Mouse (Mus musculus) layer of hippocampus, adult 9-10 months (tissue): ENCODE data around the gene Slc22a2.
"Not testable (repeated sequence)": the region's sequence is repeated elsewhere in the genome, so short reads cannot be mapped to it uniquely, and the experiment has no call there.

ENCODE experiments used
- DNase-seq: peaks from one replicate; pipeline ENCODE4 v3.0.0; 2022; ENCODE audit warnings: low spot score

Gene Slc22a2

GRCm38 (mm10) chr17:12630976-12631730 is 47.2 kb downstream of the Slc22a2 start:
- DNase-seq, result no peak

- DNase-seq, result no peak
Observed at GRCm38 (mm10) chr17:12631771-12632600, 48.1 kb downstream of the Slc22a2 start.

DNA sequence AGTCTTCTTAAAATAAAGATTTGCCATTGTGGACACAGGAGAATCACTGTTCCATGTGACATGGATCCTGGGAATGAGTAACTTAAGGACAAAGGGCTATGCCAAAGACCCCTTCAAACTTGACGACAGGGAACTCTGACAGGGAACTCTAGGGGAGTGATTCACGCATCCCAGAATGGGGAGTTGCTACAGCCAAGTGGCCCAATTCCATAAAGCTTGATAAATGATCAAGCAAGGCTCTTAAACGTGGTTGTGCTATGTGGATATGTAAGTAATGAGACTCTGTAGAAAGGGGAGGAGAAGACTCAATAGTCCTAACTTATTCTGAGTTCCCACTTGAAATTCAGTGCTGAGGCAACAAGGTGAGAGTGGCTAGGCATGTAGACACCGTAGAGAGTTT is 50.9 kb downstream of the Slc22a2 start:
- DNase-seq, result no peak

DNA sequence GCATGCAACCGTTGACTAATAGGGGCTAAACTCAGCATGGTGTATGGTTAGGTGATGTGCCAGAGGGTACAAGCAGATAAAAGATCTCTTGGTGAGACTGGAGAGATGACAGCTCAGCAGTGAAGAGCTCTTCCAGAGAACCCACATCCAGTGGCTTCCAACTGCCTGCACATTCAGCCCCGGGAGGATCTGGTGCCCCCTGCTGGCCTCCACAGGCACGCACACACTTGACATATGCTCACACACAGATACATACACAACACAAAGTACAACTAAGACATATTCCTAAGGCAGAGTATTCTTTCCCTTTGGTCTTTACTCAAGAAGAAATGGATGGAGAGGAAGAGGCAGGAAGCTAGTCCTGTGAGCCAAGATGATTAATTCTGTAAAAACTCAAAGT is 55.7 kb downstream of the Slc22a2 start:
- no peak for DNase-seq

- DNase-seq, result no peak
Observed at GRCm38 (mm10) chr17:12641087-12641486, 57.2 kb downstream of the Slc22a2 start.

- DNase-seq, result no peak
Observed at GRCm38 (mm10) chr17:12645461-12645860, 61.5 kb downstream of the Slc22a2 start.

DNA sequence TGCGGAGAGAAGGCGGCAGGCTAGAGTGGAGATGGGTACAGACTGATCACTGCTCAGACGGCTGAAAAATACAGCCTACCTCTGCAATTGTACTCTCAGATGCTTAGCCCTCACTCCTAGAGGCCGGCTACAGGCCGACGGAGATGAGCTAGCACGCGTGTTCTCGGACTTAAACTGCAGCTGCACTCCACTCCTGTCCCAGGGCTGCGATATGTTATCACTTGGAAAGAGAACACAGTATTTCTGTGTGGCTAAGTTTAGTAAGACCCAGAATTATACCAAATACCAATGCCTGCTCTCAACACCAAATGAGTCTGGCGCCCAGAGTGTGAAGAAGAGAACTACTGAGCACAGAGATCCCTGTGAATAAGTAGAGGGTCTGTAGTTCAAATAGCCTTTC is 68.7 kb downstream of the Slc22a2 start:
- no peak for DNase-seq

GRCm38 (mm10) chr17:12654061-12654460 is 70.1 kb downstream of the Slc22a2 start:
- no peak for DNase-seq

DNA sequence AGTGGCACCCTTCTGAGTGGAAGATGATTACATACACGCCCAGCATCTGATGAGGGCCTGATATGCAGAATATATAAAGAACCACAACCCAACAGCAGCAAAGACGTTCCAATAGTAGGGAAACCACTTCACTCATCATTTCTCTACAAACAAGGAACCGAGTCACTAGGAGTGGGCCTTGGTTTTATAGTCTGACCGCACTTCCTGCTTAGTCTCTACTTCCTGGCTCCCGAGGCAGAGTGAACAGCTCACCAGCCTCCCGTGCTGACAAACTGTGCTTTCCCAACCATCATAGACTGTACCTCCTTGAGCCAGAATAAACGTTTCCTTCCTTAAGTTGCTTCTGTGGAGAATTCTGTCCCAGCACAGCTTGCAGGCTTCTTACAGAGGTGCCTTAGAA is 71.9 kb downstream of the Slc22a2 start:
- no peak for DNase-seq

- no peak for DNase-seq
Observed at GRCm38 (mm10) chr17:12658784-12659183, 74.9 kb downstream of the Slc22a2 start.

- no peak for DNase-seq
Observed at GRCm38 (mm10) chr17:12659233-12659632, 75.3 kb downstream of the Slc22a2 start.

DNA sequence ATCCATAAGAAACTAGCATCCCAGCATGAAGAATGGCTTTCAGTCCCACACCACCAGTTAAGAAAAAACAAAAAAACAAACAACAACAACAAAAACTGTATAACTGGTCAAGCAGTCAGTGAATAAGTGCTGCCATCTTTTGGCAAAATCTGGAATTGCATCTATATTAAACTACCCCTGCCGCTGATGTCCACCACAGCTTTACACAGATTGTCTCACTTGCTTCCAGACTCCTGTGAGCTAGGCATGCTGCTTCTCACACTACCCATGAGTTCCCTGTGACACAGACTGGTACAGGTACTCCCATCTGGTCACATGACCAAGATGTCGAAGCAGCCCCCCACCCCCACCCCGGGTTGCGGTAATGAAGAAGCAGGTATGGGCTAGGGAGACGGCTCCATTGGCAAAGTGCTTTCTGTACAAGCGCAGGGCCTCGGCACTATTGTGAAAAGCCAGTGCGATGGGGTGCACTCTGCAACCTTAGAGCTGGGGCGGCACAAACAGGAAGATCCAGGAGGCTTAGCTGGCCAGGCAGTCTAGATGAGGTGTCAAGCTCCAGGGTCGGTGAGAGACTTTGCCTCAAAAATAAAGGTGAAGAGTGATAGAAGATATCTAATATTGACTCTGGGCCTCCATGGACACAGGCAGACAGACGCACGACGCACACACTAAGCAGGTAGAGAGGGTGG is 76.8 kb downstream of the Slc22a2 start:
- peak; percentile 37 for DNase-seq

GRCm38 (mm10) chr17:12664156-12664555 is 80.2 kb downstream of the Slc22a2 start:
- no peak for DNase-seq

- no peak for DNase-seq
Observed at GRCm38 (mm10) chr17:12668478-12669362, 84.8 kb downstream of the Slc22a2 start.

- no peak for DNase-seq
Observed at GRCm38 (mm10) chr17:12669363-12669679, 85.4 kb downstream of the Slc22a2 start.

- DNase-seq, result no peak
Observed at GRCm38 (mm10) chr17:12671029-12671605, 87.2 kb downstream of the Slc22a2 start.

DNA sequence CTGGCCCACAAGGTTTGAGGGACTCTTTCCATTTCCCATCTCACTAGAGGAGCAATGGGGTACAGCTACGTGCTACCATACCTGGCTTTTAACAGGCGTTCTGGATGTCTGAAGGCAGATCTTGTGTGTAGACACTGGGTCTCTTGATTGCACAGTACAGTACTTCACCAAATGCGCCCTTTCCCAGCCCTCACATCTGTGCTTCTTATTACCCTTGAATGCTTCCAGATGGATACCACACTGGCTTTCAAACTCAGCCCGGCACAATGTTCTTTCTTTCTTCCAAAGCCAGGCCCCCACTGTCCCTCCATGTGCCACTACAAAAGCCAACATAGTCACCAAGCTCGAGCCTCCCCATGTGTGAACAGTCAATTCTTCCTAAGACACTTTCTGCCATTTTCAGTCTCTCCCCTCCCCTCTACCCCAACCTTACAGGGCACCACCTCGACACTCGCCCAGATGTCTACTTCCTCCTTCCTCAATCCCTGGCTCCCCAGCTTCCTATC is 88.4 kb downstream of the Slc22a2 start:
- no peak for DNase-seq

DNA sequence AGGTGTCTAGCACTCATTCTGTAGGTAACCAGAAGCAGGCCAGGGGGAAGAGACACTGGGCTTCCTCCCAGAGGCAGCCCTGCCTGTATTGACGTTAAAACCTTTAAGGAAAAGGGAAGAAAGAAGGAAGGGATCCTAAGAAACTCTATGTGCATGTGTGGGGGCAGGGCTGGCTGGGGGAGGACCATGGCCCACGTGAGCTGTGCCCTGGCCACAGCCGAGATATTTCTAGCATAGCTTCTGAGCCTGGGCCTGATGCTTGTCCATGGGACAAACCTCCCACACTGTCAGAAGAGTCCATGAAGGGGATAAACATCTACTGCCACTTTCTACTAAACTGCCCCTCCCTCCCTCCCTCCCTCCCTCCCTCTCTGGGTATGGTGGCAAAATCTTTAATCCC is 89.9 kb downstream of the Slc22a2 start:
- DNase-seq, result no peak

GRCm38 (mm10) chr17:12674980-12675379 is 91.0 kb downstream of the Slc22a2 start:
- DNase-seq, result not testable (repeated sequence)

GRCm38 (mm10) chr17:12675646-12676045 is 91.7 kb downstream of the Slc22a2 start, which contains the start of gene Slc22a1:
Gene Slc22a1, minus strand, starts transcription at chr17:12675829.
- no peak for DNase-seq

- DNase-seq, result no peak
Observed at GRCm38 (mm10) chr17:12677139-12677538, 93.2 kb downstream of the Slc22a2 start.
